In the genomic region with DNA sequence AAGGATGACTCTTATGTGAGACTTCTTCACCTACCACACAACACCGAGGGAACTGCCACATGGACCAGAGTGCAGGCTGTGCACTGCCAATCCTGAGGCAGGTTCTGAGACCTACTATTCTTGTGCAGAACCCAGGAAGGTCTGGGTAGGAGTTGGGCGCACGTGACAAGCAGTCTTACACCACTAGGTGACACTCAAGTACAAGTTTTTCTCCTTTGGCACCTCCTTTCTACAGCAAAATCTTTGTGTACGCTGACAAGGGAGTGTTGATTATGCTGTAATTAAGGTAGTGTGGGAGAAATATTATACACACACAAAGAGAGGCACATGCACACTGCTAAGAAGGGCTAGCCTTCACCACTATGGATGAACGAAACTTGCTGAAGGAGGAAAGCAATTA, we compare ENCODE assay signal across 8 mouse cellular contexts.
DNase-seq lines count a peak whose midpoint lies in the region; ATAC-seq and TF ChIP-seq lines count a peak whose summit lies in the region.

No protein-coding gene starts in this region.

- peak; percentile 32 for DNase-seq in adrenal gland, adult 2 months
- DNase-seq in adrenal gland, postnatal 4 days (ENCODE audit: low spot score in 2 of 2) = no peak
- peak; percentile 13 for DNase-seq in urinary bladder, postnatal 36 days (ENCODE audit: low spot score in 2 of 2)
- no peak for DNase-seq in urinary bladder, postnatal 25 days (ENCODE audit: low spot score)
- DNase-seq in frontal cortex, adult 2 months (ENCODE audit: extremely low spot score in 1 of 2, low spot score in 1 of 2) = peak; percentile 14 to 80
- peak; percentile 91 for DNase-seq in kidney, postnatal 0 days (ENCODE audit: low spot score)
- peak; percentile 54 for DNase-seq in mesoderm, embryonic 11.5 days (ENCODE audit: low read depth, low spot score)
- DNase-seq in gastrocnemius, postnatal 14 days = no peak

- no peaks in the 10 kb centered on the region for H3K4me1 ChIP-seq in kidney, postnatal 0 days (replicated peaks; ENCODE audit: insufficient read depth, low read length)

- TF ChIP-seq CTCF in kidney, postnatal 0 days (IDR thresholded peaks at IDR 0.05; ENCODE audit: low read depth) = peak; percentile 90

- no peaks in the 10 kb centered on the region for H3K27me3 ChIP-seq in kidney, postnatal 0 days (ENCODE audit: insufficient read depth, low read length)

- no peak overlapping the region for H3K9ac ChIP-seq in kidney, postnatal 0 days (ENCODE audit: low read depth, low read length)

- H3K9me3 ChIP-seq in kidney, postnatal 0 days (replicated peaks; ENCODE audit: low read length) = no peaks in the 10 kb centered on the region

- 33% methylated on average over 5 of the region's 5 CpGs for WGBS in kidney, postnatal 0 days

- intact Hi-C loops in gastrocnemius, postnatal 14 days (cut with DNase I; ENCODE audit: low total_unique reads) = loop anchor here (5.0 kb wide), 1 partner anchor 68 kb away; a partner anchor contains a TSS

- no peaks in the 10 kb centered on the region for H3K36me3 ChIP-seq in kidney, postnatal 0 days (ENCODE audit: insufficient read depth, low read length)

- H3K27ac ChIP-seq in kidney, postnatal 0 days = no peak overlapping the region

- no peak overlapping the region for H3K4me3 ChIP-seq in kidney, postnatal 0 days (replicated peaks; ENCODE audit: low read depth, low read length)

- no peak overlapping the region for H3K4me2 ChIP-seq in kidney, postnatal 0 days (ENCODE audit: low read length)

- peak; percentile 43 for ATAC-seq in kidney, postnatal 0 days (replicated peaks; ENCODE audit: low FRiP score, low read depth)

Comparison
In these comparisons a context has a peak if more than half of its experiments do, and no peak if none do; other contexts are left out.
1. DNase-seq: peak in adrenal gland, adult 2 months (single experiment), urinary bladder, postnatal 36 days (2 of 2), frontal cortex, adult 2 months (2 of 2), kidney, postnatal 0 days (single experiment) and mesoderm, embryonic 11.5 days (single experiment); none in adrenal gland, postnatal 4 days (0 of 2), urinary bladder, postnatal 25 days (single experiment) and gastrocnemius, postnatal 14 days (single experiment).